Mouse (Mus musculus): ENCODE results near the gene Ywhag. TPM values are rescaled to one million over a fixed set of nuclear protein-coding genes. Genes with fewer than 3 reads are reported as not detected.

Gene Ywhag
- polyA plus RNA-seq, 1 experiment from 2014 or later = 429 TPM

GRCm38 (mm10) chr5:135869661-135870423 is 64.6 kb downstream of the Ywhag start:
- WGBS = 65% methylated on average over 14 of the region's 14 CpGs
- peaks cover 23% of the 10 kb centered on the region for H3K36me3 ChIP-seq (replicated peaks; ENCODE audit: control insufficient read depth, insufficient read depth)
- ATAC-seq (ENCODE audit: low FRiP score) = no peak; the same call in 1 of the 2 replicates

GRCm38 (mm10) chr5:135868653-135869052 is 65.8 kb downstream of the Ywhag start:
- Histone ChIP-seq H3K27ac (no peak overlapping the region), H3K4me1 (replicated peaks; ENCODE audit: control insufficient read depth, insufficient read depth, low read length) (peaks cover 14% of the 10 kb centered on the region), H3K9ac (peak overlapping the region; percentile 76), H3K4me2 (replicated peaks) (peak overlapping the region; percentile 69), H3K9me3 (ENCODE audit: control insufficient read depth, low read length) (no peaks in the 10 kb centered on the region), H3K27me3 (ENCODE audit: control insufficient read depth, insufficient read depth, low read length) (peaks cover 4% of the 10 kb centered on the region; the same call in 1 of the 2 replicates), H3K4me3 (replicated peaks; ENCODE audit: low read length) (peak overlapping the region; percentile 41), H3K36me3 (replicated peaks; ENCODE audit: control insufficient read depth, insufficient read depth) (peaks cover 19% of the 10 kb centered on the region)
- DNase-seq (ENCODE audit: low spot score) (no peak), ATAC-seq (ENCODE audit: low FRiP score) (0 out of 2 replicates have a peak, but pooled peaks have one; percentile 7)
- under 1% methylated on average over 27 of the region's 27 CpGs for WGBS

More at GRCm38 (mm10) chr5:135869661-135870423, 64.6 kb downstream of the Ywhag start:
- peaks cover 14% of the 10 kb centered on the region for H3K4me1 ChIP-seq (replicated peaks; ENCODE audit: control insufficient read depth, insufficient read depth, low read length)
- DNase-seq (ENCODE audit: low spot score) = no peak
- H3K9ac ChIP-seq = no peak overlapping the region
- H3K4me2 ChIP-seq (replicated peaks) = peak overlapping the region; percentile 69; the same call in 1 of the 2 replicates
- H3K27ac ChIP-seq = no peak overlapping the region
- H3K27me3 ChIP-seq (ENCODE audit: control insufficient read depth, insufficient read depth, low read length) = peaks cover 4% of the 10 kb centered on the region; the same call in 1 of the 2 replicates
- no peaks in the 10 kb centered on the region for H3K9me3 ChIP-seq (ENCODE audit: control insufficient read depth, low read length)
- H3K4me3 ChIP-seq (replicated peaks; ENCODE audit: low read length) = no peak overlapping the region

- Histone ChIP-seq H3K4me3 (replicated peaks; ENCODE audit: low read length) (peak overlapping the region; percentile 41), H3K4me1 (replicated peaks; ENCODE audit: control insufficient read depth, insufficient read depth, low read length) (peaks cover 14% of the 10 kb centered on the region), H3K9ac (peak overlapping the region; percentile 76), H3K4me2 (replicated peaks) (peak overlapping the region; percentile 69), H3K9me3 (ENCODE audit: control insufficient read depth, low read length) (no peaks in the 10 kb centered on the region), H3K27me3 (ENCODE audit: control insufficient read depth, insufficient read depth, low read length) (peaks cover 4% of the 10 kb centered on the region; the same call in 1 of the 2 replicates), H3K27ac (peak overlapping the region; percentile 77), H3K36me3 (replicated peaks; ENCODE audit: control insufficient read depth, insufficient read depth) (peaks cover 15% of the 10 kb centered on the region; the same call in 1 of the 2 replicates)
- under 1% methylated on average over 83 of the region's 89 CpGs for WGBS
- ATAC-seq (ENCODE audit: low FRiP score) = peak; percentile 58
- DNase-seq (ENCODE audit: low spot score) = no peak
Observed at GRCm38 (mm10) chr5:135867637-135868593, 66.5 kb downstream of the Ywhag start.

GRCm38 (mm10) chr5:135866662-135867061 is 67.8 kb downstream of the Ywhag start:
- peaks cover 4% of the 10 kb centered on the region; the same call in 1 of the 2 replicates for H3K27me3 ChIP-seq (ENCODE audit: control insufficient read depth, insufficient read depth, low read length)
- 44% methylated on average over 8 of the region's 8 CpGs for WGBS
- ATAC-seq (ENCODE audit: low FRiP score) = no peak
- H3K27ac ChIP-seq = no peak overlapping the region
- no peaks in the 10 kb centered on the region for H3K9me3 ChIP-seq (ENCODE audit: control insufficient read depth, low read length)
- H3K4me1 ChIP-seq (replicated peaks; ENCODE audit: control insufficient read depth, insufficient read depth, low read length) = peaks cover 14% of the 10 kb centered on the region
- H3K36me3 ChIP-seq (replicated peaks; ENCODE audit: control insufficient read depth, insufficient read depth) = peaks cover 15% of the 10 kb centered on the region; the same call in 1 of the 2 replicates
- no peak overlapping the region for H3K4me3 ChIP-seq (replicated peaks; ENCODE audit: low read length)
- DNase-seq (ENCODE audit: low spot score) = no peak
- no peak overlapping the region for H3K4me2 ChIP-seq (replicated peaks)
- H3K9ac ChIP-seq = no peak overlapping the region

Other genes with a start within 250 kb of the Ywhag start
- 89.0 and 90.2 TPM in 2 replicates for gene Tmem120a, start 190.2 kb downstream of the Ywhag start, polyA plus RNA-seq (2014; fragmentation: Nextera tagmentation; extraction: Ambion mirVana)
- 0.25 and 0.30 TPM in 2 replicates for gene Styxl1, start 156.2 kb downstream of the Ywhag start, polyA plus RNA-seq (2014; fragmentation: Nextera tagmentation; extraction: Ambion mirVana)
- gene Mdh2, start 156.1 kb downstream of the Ywhag start, polyA plus RNA-seq (2014; fragmentation: Nextera tagmentation; extraction: Ambion mirVana) = 599 and 617 TPM in 2 replicates
- gene Srrm3, start 127.7 kb downstream of the Ywhag start, polyA plus RNA-seq (2014; fragmentation: Nextera tagmentation; extraction: Ambion mirVana) = 49.3 and 51.3 TPM in 2 replicates
- 10.3 and 10.6 TPM in 2 replicates for gene Hspb1, start 46.7 kb downstream of the Ywhag start, polyA plus RNA-seq (2014; fragmentation: Nextera tagmentation; extraction: Ambion mirVana)
- gene Ssc4d, start 39.9 kb upstream of the Ywhag start, polyA plus RNA-seq (2014; fragmentation: Nextera tagmentation; extraction: Ambion mirVana) = 1.5 TPM in 2 replicates
- gene Zp3, start 45.5 kb upstream of the Ywhag start, polyA plus RNA-seq (2014; fragmentation: Nextera tagmentation; extraction: Ambion mirVana) = not detected in 2 replicates
- 23.1 and 24.2 TPM in 2 replicates for gene Dtx2, start 60.2 kb upstream of the Ywhag start, polyA plus RNA-seq (2014; fragmentation: Nextera tagmentation; extraction: Ambion mirVana)
- not detected in 2 replicates for gene Upk3b, start 103.9 kb upstream of the Ywhag start, polyA plus RNA-seq (2014; fragmentation: Nextera tagmentation; extraction: Ambion mirVana)
- gene Upk3bl, start 119.9 kb upstream of the Ywhag start, polyA plus RNA-seq (2014; fragmentation: Nextera tagmentation; extraction: Ambion mirVana) = not detected in 2 replicates
- gene Rasa4, start 149.3 kb upstream of the Ywhag start, polyA plus RNA-seq (2014; fragmentation: Nextera tagmentation; extraction: Ambion mirVana) = 13.6 and 15.0 TPM in 2 replicates
- 209 and 235 TPM in 2 replicates for gene Polr2j, start 182.0 kb upstream of the Ywhag start, polyA plus RNA-seq (2014; fragmentation: Nextera tagmentation; extraction: Ambion mirVana)
- gene Lrwd1, start 201.5 kb upstream of the Ywhag start, polyA plus RNA-seq (2014; fragmentation: Nextera tagmentation; extraction: Ambion mirVana) = 18.2 and 20.5 TPM in 2 replicates
- gene Alkbh4, start 201.5 kb upstream of the Ywhag start, polyA plus RNA-seq (2014; fragmentation: Nextera tagmentation; extraction: Ambion mirVana) = 16.7 and 17.1 TPM in 2 replicates
- gene Orai2, start 236.1 kb upstream of the Ywhag start, polyA plus RNA-seq (2014; fragmentation: Nextera tagmentation; extraction: Ambion mirVana) = 34.6 and 37.5 TPM in 2 replicates